In genomic region chr2:84740608-84741333, GRCm38 (mm10) we compare ENCODE assay signal across 8 mouse cellular contexts. TPM values are rescaled to one million over a fixed set of nuclear protein-coding genes. Genes with fewer than 3 reads are reported as not detected.
DNase-seq lines count a peak whose midpoint lies in the region; ATAC-seq and TF ChIP-seq lines count a peak whose summit lies in the region.

No protein-coding gene starts in this region.

- peak overlapping the region; percentile 97 for H3K4me2 ChIP-seq in embryonic facial prominence, embryonic 12.5 days (replicated peaks)
- H3K4me2 ChIP-seq in hindbrain, embryonic 16.5 days (ENCODE audit: low read length): peak overlapping the region; percentile 92
- H3K4me2 ChIP-seq in liver, embryonic 14.5 days (ENCODE audit: low read depth): no peak overlapping the region; the same call in 1 of the 2 replicates

- peak overlapping the region; percentile 100 for H3K27ac ChIP-seq in embryonic facial prominence, embryonic 12.5 days
- H3K27ac ChIP-seq in hindbrain, embryonic 16.5 days (ENCODE audit: low read depth, low read length): no peak overlapping the region
- no peak overlapping the region for H3K27ac ChIP-seq in liver, embryonic 14.5 days

- peak overlapping the region; percentile 98 for H3K9ac ChIP-seq in embryonic facial prominence, embryonic 12.5 days
- no peak overlapping the region for H3K9ac ChIP-seq in hindbrain, embryonic 16.5 days (ENCODE audit: low read depth, low read length)
- no peak overlapping the region for H3K9ac ChIP-seq in liver, embryonic 14.5 days (replicated peaks)

- TF ChIP-seq CTCF in liver, embryonic 14.5 days (IDR thresholded peaks at IDR 0.05; ENCODE audit: low read depth): peak; percentile 57

- 73% methylated on average over 15 of the region's 15 CpGs for WGBS in embryonic facial prominence, embryonic 12.5 days
- WGBS in hindbrain, embryonic 16.5 days: 66% methylated on average over 15 of the region's 15 CpGs
- 74% methylated on average over 15 of the region's 15 CpGs for WGBS in liver, embryonic 14.5 days (ENCODE audit: insufficient replicate concordance)

- H3K4me3 ChIP-seq in embryonic facial prominence, embryonic 12.5 days: peak overlapping the region; percentile 82
- no peak overlapping the region for H3K4me3 ChIP-seq in hindbrain, embryonic 16.5 days (ENCODE audit: low read length)
- no peak overlapping the region for H3K4me3 ChIP-seq in liver, embryonic 14.5 days (ENCODE audit: insufficient read depth in 1 of 2, low read depth in 2 of 2, low read length in 2 of 2)

- H3K36me3 ChIP-seq in embryonic facial prominence, embryonic 12.5 days: peaks cover 14% of the 10 kb centered on the region; the same call in 1 of the 2 replicates
- H3K36me3 ChIP-seq in hindbrain, embryonic 16.5 days (ENCODE audit: control insufficient read depth, insufficient read depth, low read length): no peaks in the 10 kb centered on the region
- H3K36me3 ChIP-seq in liver, embryonic 14.5 days (replicated peaks; ENCODE audit: control insufficient read depth, insufficient read depth, low read depth): peaks cover 52% of the 10 kb centered on the region

- DNase-seq in testis, postnatal 10 days (ENCODE audit: low spot score): peak; percentile 48
- no peak for DNase-seq in testis, postnatal 14 days (ENCODE audit: low spot score)
- DNase-seq in liver, embryonic 14.5 days (ENCODE audit: low read depth in 3 of 3, low spot score in 3 of 3): no peak
- DNase-seq in retina, postnatal 1 day: peak; percentile 51
- no peak for DNase-seq in layer of hippocampus, postnatal 36 days

- no peak for ATAC-seq in embryonic facial prominence, embryonic 12.5 days (ENCODE audit: insufficient number of reproducible peaks, insufficient read depth, low FRiP score, low TSS enrichment)
- no peak for ATAC-seq in hindbrain, embryonic 16.5 days
- ATAC-seq in liver, embryonic 14.5 days (ENCODE audit: insufficient read depth): no peak
- ATAC-seq in monocyte, adult 5-6 weeks (replicated peaks; ENCODE audit: insufficient number of reproducible peaks, low FRiP score, low TSS enrichment, poor library complexity, severe bottlenecking): no peak

- peaks cover 70% of the 10 kb centered on the region for H3K4me1 ChIP-seq in embryonic facial prominence, embryonic 12.5 days
- peaks cover 57% of the 10 kb centered on the region for H3K4me1 ChIP-seq in hindbrain, embryonic 16.5 days (ENCODE audit: control insufficient read depth, insufficient read depth, low read depth, low read length)
- peaks cover 39 to 62% of the 10 kb centered on the region in 2 experiments for H3K4me1 ChIP-seq in liver, embryonic 14.5 days (replicated peaks; ENCODE audit: control insufficient read depth in 2 of 2, insufficient read depth in 2 of 2, low read length in 1 of 2)

- no peaks in the 10 kb centered on the region for H3K9me3 ChIP-seq in embryonic facial prominence, embryonic 12.5 days
- no peaks in the 10 kb centered on the region for H3K9me3 ChIP-seq in hindbrain, embryonic 16.5 days (ENCODE audit: control insufficient read depth, low read length)
- H3K9me3 ChIP-seq in liver, embryonic 14.5 days (ENCODE audit: control insufficient read depth, low read length): no peaks in the 10 kb centered on the region

- TF ChIP-seq EP300 in liver, embryonic 14.5 days (IDR thresholded peaks at IDR 0.05; ENCODE audit: low read depth): no peak

- H3K27me3 ChIP-seq in embryonic facial prominence, embryonic 12.5 days: no peaks in the 10 kb centered on the region
- H3K27me3 ChIP-seq in hindbrain, embryonic 16.5 days (replicated peaks; ENCODE audit: control insufficient read depth, insufficient read depth, low read length): no peaks in the 10 kb centered on the region
- H3K27me3 ChIP-seq in liver, embryonic 14.5 days (ENCODE audit: control insufficient read depth, insufficient read depth, low read length): peaks cover 8% of the 10 kb centered on the region

RNA-seq across cellular contexts. Expression of gene Gm19426, which starts 2.7 kb away (rescaled TPM):
- polyA plus RNA-seq in embryonic facial prominence, embryonic 12.5 days (2016; fragmentation: Nextera tagmentation; extraction: Ambion mirVana): 13.0 and 13.9 TPM in 2 replicates
- 4.9 and 6.7 TPM in 2 replicates for polyA plus RNA-seq in hindbrain, embryonic 16.5 days (2015; fragmentation: Nextera tagmentation; extraction: Ambion mirVana)
- 1.1 and 1.8 TPM in 2 replicates for polyA plus RNA-seq in liver, embryonic 14.5 days (2012; rRNA removed)
- 0.98 and 1.1 TPM in 2 replicates for polyA plus RNA-seq in liver, embryonic 14.5 days (2014; fragmentation: Nextera tagmentation; extraction: Ambion mirVana)
- 1 to 10 TPM; 2.8 to 3.4 TPM for total RNA-seq in layer of hippocampus, postnatal 36 days (2021)
- total RNA-seq in monocyte, adult 5-6 weeks (2017): not detected in 3 replicates

RNA-seq across cellular contexts. Expression of gene Ypel4, which starts 6.9 kb away (rescaled TPM):
- 12.3 and 13.7 TPM in 2 replicates for polyA plus RNA-seq in embryonic facial prominence, embryonic 12.5 days (2016; fragmentation: Nextera tagmentation; extraction: Ambion mirVana)
- polyA plus RNA-seq in hindbrain, embryonic 16.5 days (2015; fragmentation: Nextera tagmentation; extraction: Ambion mirVana): 16.9 and 19.9 TPM in 2 replicates
- 122 and 145 TPM in 2 replicates for polyA plus RNA-seq in liver, embryonic 14.5 days (2012; rRNA removed)
- 53.4 and 58.1 TPM in 2 replicates for polyA plus RNA-seq in liver, embryonic 14.5 days (2014; fragmentation: Nextera tagmentation; extraction: Ambion mirVana)
- total RNA-seq in layer of hippocampus, postnatal 36 days (2021): 10 to 100 TPM; 79.7 to 82.7 TPM
- total RNA-seq in monocyte, adult 5-6 weeks (2017): not detected in 3 replicates

RNA-seq across cellular contexts. Expression of gene Clp1, which starts 13.6 kb away (rescaled TPM):
- 41.9 and 43.8 TPM in 2 replicates for polyA plus RNA-seq in embryonic facial prominence, embryonic 12.5 days (2016; fragmentation: Nextera tagmentation; extraction: Ambion mirVana)
- polyA plus RNA-seq in hindbrain, embryonic 16.5 days (2015; fragmentation: Nextera tagmentation; extraction: Ambion mirVana): 18.7 and 20.5 TPM in 2 replicates
- polyA plus RNA-seq in liver, embryonic 14.5 days (2012; rRNA removed): 22.1 and 27.5 TPM in 2 replicates
- 50.9 and 54.6 TPM in 2 replicates for polyA plus RNA-seq in liver, embryonic 14.5 days (2014; fragmentation: Nextera tagmentation; extraction: Ambion mirVana)
- total RNA-seq in layer of hippocampus, postnatal 36 days (2021): 1 to 10 TPM; 8.7 to 10.0 TPM
- total RNA-seq in monocyte, adult 5-6 weeks (2017): 29.1 to 46.4 TPM (median 29.3 TPM) in 3 replicates

RNA-seq across cellular contexts. Expression of gene Zdhhc5, which starts 25.8 kb away (rescaled TPM):
- polyA plus RNA-seq in embryonic facial prominence, embryonic 12.5 days (2016; fragmentation: Nextera tagmentation; extraction: Ambion mirVana): 31.2 and 33.9 TPM in 2 replicates
- polyA plus RNA-seq in hindbrain, embryonic 16.5 days (2015; fragmentation: Nextera tagmentation; extraction: Ambion mirVana): 15.2 and 18.2 TPM in 2 replicates
- polyA plus RNA-seq in liver, embryonic 14.5 days (2012; rRNA removed): 17.2 and 17.4 TPM in 2 replicates
- polyA plus RNA-seq in liver, embryonic 14.5 days (2014; fragmentation: Nextera tagmentation; extraction: Ambion mirVana): 18.8 and 20.1 TPM in 2 replicates
- total RNA-seq in layer of hippocampus, postnatal 36 days (2021): 10 to 100 TPM; 37.1 to 38.9 TPM
- 22.4 to 46.2 TPM (median 25.7 TPM) in 3 replicates for total RNA-seq in monocyte, adult 5-6 weeks (2017)

RNA-seq across cellular contexts. Expression of gene Serping1, which starts 34.5 kb away (rescaled TPM):
- 24.7 and 24.9 TPM in 2 replicates for polyA plus RNA-seq in embryonic facial prominence, embryonic 12.5 days (2016; fragmentation: Nextera tagmentation; extraction: Ambion mirVana)
- polyA plus RNA-seq in hindbrain, embryonic 16.5 days (2015; fragmentation: Nextera tagmentation; extraction: Ambion mirVana): 40.8 and 42.3 TPM in 2 replicates
- 32.4 and 35.4 TPM in 2 replicates for polyA plus RNA-seq in liver, embryonic 14.5 days (2012; rRNA removed)
- 45.4 and 61.5 TPM in 2 replicates for polyA plus RNA-seq in liver, embryonic 14.5 days (2014; fragmentation: Nextera tagmentation; extraction: Ambion mirVana)
- 1 to 10 TPM; 5.5 to 7.5 TPM for total RNA-seq in layer of hippocampus, postnatal 36 days (2021)
- total RNA-seq in monocyte, adult 5-6 weeks (2017): not detected in 3 replicates

Comparison
In these comparisons a context has a peak if more than half of its experiments do, and no peak if none do; other contexts are left out.
1. DNase-seq: peak in testis, postnatal 10 days (single experiment) and retina, postnatal 1 day (single experiment); none in testis, postnatal 14 days (single experiment), liver, embryonic 14.5 days (0 of 3) and layer of hippocampus, postnatal 36 days (0 of 2).